Mouse (Mus musculus): ENCODE data around the gene Dclre1a. TPM values are rescaled to one million over a fixed set of nuclear protein-coding genes. Genes with fewer than 3 reads are reported as not detected.

The Dclre1a gene
- total and polyA plus RNA-seq, 2 experiments from 2014 or later = 7.5 to 13.2 TPM

DNA sequence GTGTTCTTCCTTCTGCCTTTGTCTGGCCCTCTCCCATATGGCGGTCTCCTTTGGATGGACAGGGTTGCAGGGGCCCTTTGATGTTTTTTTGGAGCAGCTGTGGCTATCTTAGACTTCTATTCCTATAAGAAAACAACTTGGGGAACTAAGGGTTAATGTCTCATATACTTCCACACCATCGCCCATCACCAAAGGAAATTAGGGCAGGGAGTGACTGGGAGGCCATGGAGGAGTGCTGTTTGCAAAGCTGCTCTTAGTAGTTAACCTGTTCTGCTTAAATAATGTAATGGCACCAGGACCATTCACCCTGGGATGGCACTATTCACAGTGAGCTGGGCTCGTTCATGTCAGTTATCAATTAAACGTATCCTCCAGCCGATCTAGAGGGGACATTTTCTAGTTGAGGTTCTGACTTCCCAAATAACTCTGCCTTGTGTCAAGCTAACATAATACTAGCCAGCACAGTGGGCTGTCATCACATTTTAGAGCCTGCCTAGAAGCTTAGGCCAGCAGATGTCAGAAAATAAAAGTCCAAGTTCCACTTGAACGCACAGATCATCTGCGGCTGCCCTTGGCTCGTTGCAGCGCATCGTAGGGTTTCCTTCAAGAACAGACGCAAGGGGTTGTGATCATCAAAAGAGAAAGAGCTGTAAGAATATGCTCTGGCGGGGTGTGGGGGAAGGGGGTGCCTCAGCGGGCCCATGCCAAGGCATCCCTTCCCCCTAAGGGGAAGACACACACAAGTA is 63.2 kb downstream of the Dclre1a start:
- DNase-seq (ENCODE audit: low spot score) = peak; percentile 72
- no peak for TF ChIP-seq CTCF (IDR thresholded peaks at IDR 0.05)
- ATAC-seq (ENCODE audit: low FRiP score) = no peak

More for the DNA sequence above, 63.2 kb downstream of the Dclre1a start:
- Histone ChIP-seq H3K27ac (ENCODE audit: low read depth, low read length) (no peak overlapping the region), H3K4me2 (ENCODE audit: low read depth, low read length, poor library complexity, severe bottlenecking) (no peak overlapping the region), H3K36me3 (ENCODE audit: insufficient read depth, low read length) (no peaks in the 10 kb centered on the region), H3K4me1 (ENCODE audit: insufficient read depth, low read length) (peaks cover 3% of the 10 kb centered on the region; the same call in 1 of the 2 replicates), H3K27me3 (ENCODE audit: insufficient read depth, low read length) (no peaks in the 10 kb centered on the region), H3K9me3 (ENCODE audit: low read length) (no peaks in the 10 kb centered on the region), H3K9ac (replicated peaks; ENCODE audit: low read length, poor library complexity, severe bottlenecking) (no peak overlapping the region), H3K4me3 (ENCODE audit: low read depth, low read length) (no peak overlapping the region)
- 46% methylated on average over 13 of the region's 13 CpGs for WGBS

Other genes starting within 250 kb of the Dclre1a start
- 0.57 and 0.99 TPM in 2 replicates for gene Nrap, start 158.2 kb downstream of the Dclre1a start, total RNA-seq (2014; rRNA removed)
- 0.69 and 0.80 TPM in 2 replicates for gene Nrap, start 158.2 kb downstream of the Dclre1a start, polyA plus RNA-seq (2015; fragmentation: Nextera tagmentation; extraction: Ambion mirVana)
- gene Casp7, start 151.1 kb downstream of the Dclre1a start, total RNA-seq (2014; rRNA removed) = 25.2 and 25.9 TPM in 2 replicates
- 34.5 and 39.2 TPM in 2 replicates for gene Casp7, start 151.1 kb downstream of the Dclre1a start, polyA plus RNA-seq (2015; fragmentation: Nextera tagmentation; extraction: Ambion mirVana)
- gene Plekhs1, start 86.6 kb downstream of the Dclre1a start, total RNA-seq (2014; rRNA removed) = 0.19 and 0.38 TPM in 2 replicates
- gene Plekhs1, start 86.6 kb downstream of the Dclre1a start, polyA plus RNA-seq (2015; fragmentation: Nextera tagmentation; extraction: Ambion mirVana) = 0.26 and 0.45 TPM in 2 replicates
- 9.9 and 12.0 TPM in 2 replicates for gene Nhlrc2, start within 50 bp of the Dclre1a start, total RNA-seq (2014; rRNA removed)
- gene Nhlrc2, start within 50 bp of the Dclre1a start, polyA plus RNA-seq (2015; fragmentation: Nextera tagmentation; extraction: Ambion mirVana) = 5.6 and 6.6 TPM in 2 replicates
- 5.1 and 7.6 TPM in 2 replicates for gene Adrb1, start 174.0 kb upstream of the Dclre1a start, total RNA-seq (2014; rRNA removed)
- 2.0 and 2.9 TPM in 2 replicates for gene Adrb1, start 174.0 kb upstream of the Dclre1a start, polyA plus RNA-seq (2015; fragmentation: Nextera tagmentation; extraction: Ambion mirVana)

Measured in midbrain, postnatal 0 days (tissue).